Mouse (Mus musculus) midbrain, embryonic 12.5 days (tissue): Measurements from ENCODE around the gene Cpd. TPM values are rescaled to one million over a fixed set of nuclear protein-coding genes. Genes with fewer than 3 reads are reported as not detected.
"Not testable (repeated sequence)": the region's sequence is repeated elsewhere in the genome, so short reads cannot be mapped to it uniquely, and the experiment has no call there.

Experiments used
- ATAC-seq: fragments of 200-750 bp; cut with Nextera tagmentation; 2 replicates; pipeline ENCODE4 v1.8.0; 2017; ENCODE audit warnings: low read depth, moderate TSS enrichment, moderate library complexity; ENCODE audit not compliant: low FRiP score
- H3K27ac ChIP-seq: fragments of 300-500 bp; sonication (generic); replicated peaks from 2 replicates; pipeline ENCODE4 v1.5.1; 2016; ENCODE audit warnings: mild to moderate bottlenecking
- H3K27me3 ChIP-seq: fragments of 300-500 bp; sonication (generic); 2 replicates; pipeline ENCODE4 v1.6.1; 2016; ENCODE audit warnings: mild to moderate bottlenecking
- H3K36me3 ChIP-seq: fragments of 300-500 bp; sonication (generic); 2 replicates; pipeline ENCODE4 v1.6.1; 2016
- H3K4me1 ChIP-seq: fragments of 300-500 bp; sonication (generic); 2 replicates; pipeline ENCODE4 v1.6.1; 2016
- H3K4me2 ChIP-seq: fragments of 300-500 bp; sonication (generic); replicated peaks from 2 replicates; pipeline ENCODE4 v1.6.1; 2016; ENCODE audit warnings: mild to moderate bottlenecking, moderate library complexity
- H3K4me3 ChIP-seq: fragments of 300-500 bp; sonication (generic); 2 replicates; pipeline ENCODE4 v1.5.1; 2016; ENCODE audit warnings: mild to moderate bottlenecking
- H3K9ac ChIP-seq: fragments of 300-500 bp; sonication (generic); replicated peaks from 2 replicates; pipeline ENCODE4 v1.6.1; 2016; ENCODE audit warnings: mild to moderate bottlenecking, moderate library complexity
- H3K9me3 ChIP-seq: fragments of 300-500 bp; sonication (generic); 2 replicates; pipeline ENCODE4 v1.6.1; 2016; ENCODE audit warnings: mild to moderate bottlenecking
- WGBS: fragments of 180-500 bp; shearing (Covaris S2); methylation state at CpG from one replicate; pipeline ENCODE4 v1.1.7; 2016; 5-methylcytosine and 5-hydroxymethylcytosine counted together
- polyA plus RNA-seq: library from polyadenylated mRNA; unstranded; fragments of >200 nt; fragmentation: Nextera tagmentation; extraction: Ambion mirVana; gene quantifications from 2 replicates; pipeline ENCODE4 v1.2.1, GENCODE M21; 2016

Cpd gene
- polyA plus RNA-seq, 1 experiment from 2014 or later, result 13.7 TPM

DNA sequence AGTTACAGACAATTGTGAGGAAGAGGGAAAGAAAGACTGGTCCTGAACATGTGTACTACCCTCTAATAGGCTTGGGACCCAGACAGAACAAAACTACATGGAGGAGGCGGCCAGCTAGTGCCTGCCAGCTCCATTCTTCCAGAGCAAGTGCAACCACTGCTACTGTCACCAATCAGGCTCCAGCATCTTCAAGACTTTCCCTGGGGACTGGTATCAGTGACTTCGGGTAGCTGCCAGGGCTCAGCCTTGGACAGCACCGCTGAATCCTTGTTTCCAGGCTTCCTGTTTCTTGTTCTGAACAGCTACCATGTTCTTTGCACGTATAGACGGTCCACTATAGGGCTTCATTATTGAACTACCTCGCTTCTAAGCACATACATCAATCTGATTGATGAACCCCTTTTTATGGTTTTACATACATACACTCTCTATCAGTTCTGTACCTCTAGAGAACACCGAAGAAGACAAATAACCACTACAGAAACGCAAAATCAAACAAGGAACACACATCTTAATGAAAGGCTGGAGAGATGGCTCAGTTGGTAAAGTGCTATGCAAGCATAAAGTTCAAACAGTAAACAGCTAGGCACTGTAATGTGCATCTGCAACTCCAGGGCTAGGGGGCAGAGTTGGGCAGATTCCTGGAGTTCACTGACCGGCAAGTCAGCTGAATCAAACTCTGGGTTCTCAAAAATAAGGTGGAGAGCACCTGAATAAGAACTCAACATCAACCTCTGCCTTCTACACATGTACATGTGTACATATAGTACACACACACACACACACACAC, 35.9 kb downstream of the Cpd start:
- ATAC-seq, result no peak
- WGBS, result 89% methylated on average over 9 of the region's 9 CpGs
- no peak overlapping the region for H3K4me2 ChIP-seq
- H3K9ac ChIP-seq, result no peak overlapping the region
- H3K4me3 ChIP-seq, result no peak overlapping the region
- H3K36me3 ChIP-seq, result peaks cover 23% of the 10 kb centered on the region; the same call in 1 of the 2 replicates
- H3K27ac ChIP-seq, result no peak overlapping the region
- H3K9me3 ChIP-seq, result no peaks in the 10 kb centered on the region
- H3K4me1 ChIP-seq, result no peaks in the 10 kb centered on the region
- H3K27me3 ChIP-seq, result no peaks in the 10 kb centered on the region

DNA sequence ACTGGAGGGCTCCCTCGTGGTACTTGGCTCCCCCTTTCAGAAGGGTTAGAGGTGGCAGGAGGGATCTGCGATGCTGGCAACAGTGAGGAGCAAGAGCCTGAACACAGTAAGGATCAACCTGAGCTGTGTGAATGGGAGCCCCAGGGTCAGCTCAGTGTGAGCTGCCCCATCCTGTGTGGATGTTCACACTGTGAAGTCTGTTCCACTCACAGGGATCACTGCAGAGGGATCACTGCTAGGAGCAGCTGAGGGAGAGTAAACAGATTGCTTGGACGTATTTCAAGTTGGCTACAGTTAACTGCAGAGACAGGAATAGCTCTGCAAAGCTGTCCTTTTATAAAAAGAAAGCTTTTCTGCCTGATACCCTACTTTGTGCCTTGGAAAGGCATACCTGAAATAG, 37.4 kb downstream of the Cpd start:
- H3K36me3 ChIP-seq, result peaks cover 31% of the 10 kb centered on the region; the same call in 1 of the 2 replicates

DNA sequence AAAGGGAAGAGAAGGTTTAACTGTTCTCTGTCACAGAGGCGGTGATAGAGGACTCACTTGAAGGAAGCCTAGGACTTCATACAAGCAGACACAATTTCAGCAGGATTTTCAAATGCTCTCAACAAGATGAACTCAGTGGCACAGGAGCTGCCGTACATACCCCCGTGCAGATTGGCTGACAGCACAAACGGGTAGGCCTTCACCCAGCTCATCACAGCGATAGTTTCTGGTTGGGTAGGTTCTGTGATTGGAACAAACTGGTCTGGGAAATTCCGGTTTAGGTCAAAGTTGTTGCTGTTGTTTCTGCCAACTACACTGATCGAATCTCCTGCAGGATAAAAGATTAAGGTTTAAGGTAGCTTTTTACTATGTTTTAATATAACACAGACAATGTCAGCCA, 38.3 kb downstream of the Cpd start:
- Histone ChIP-seq H3K9me3 (no peaks in the 10 kb centered on the region), H3K27ac (no peak overlapping the region), H3K27me3 (no peaks in the 10 kb centered on the region), H3K4me3 (no peak overlapping the region), H3K4me2 (no peak overlapping the region), H3K9ac (no peak overlapping the region), H3K4me1 (no peaks in the 10 kb centered on the region), H3K36me3 (peaks cover 30% of the 10 kb centered on the region; the same call in 1 of the 2 replicates)
- WGBS, result 90% methylated on average over 7 of the region's 7 CpGs
- no peak for ATAC-seq

More for the DNA sequence above, 37.4 kb downstream of the Cpd start:
- Histone ChIP-seq H3K27me3 (no peaks in the 10 kb centered on the region), H3K9ac (no peak overlapping the region), H3K4me2 (no peak overlapping the region), H3K9me3 (no peaks in the 10 kb centered on the region), H3K4me3 (no peak overlapping the region), H3K4me1 (no peaks in the 10 kb centered on the region), H3K27ac (no peak overlapping the region)
- ATAC-seq, result no peak
- 75% methylated on average over 3 of the region's 3 CpGs for WGBS

GRCm38 (mm10) chr11:76807007-76807679, 39.7 kb downstream of the Cpd start:
- Histone ChIP-seq H3K27me3 (no peaks in the 10 kb centered on the region), H3K9me3 (no peaks in the 10 kb centered on the region), H3K9ac (no peak overlapping the region), H3K36me3 (peaks cover 37% of the 10 kb centered on the region; the same call in 1 of the 2 replicates), H3K27ac (no peak overlapping the region), H3K4me2 (no peak overlapping the region), H3K4me1 (no peaks in the 10 kb centered on the region), H3K4me3 (no peak overlapping the region)
- WGBS, result 91% methylated on average over 3 of the region's 3 CpGs
- ATAC-seq, result no peak

- no peak overlapping the region for H3K27ac ChIP-seq
- no peak overlapping the region for H3K4me2 ChIP-seq
- H3K9me3 ChIP-seq, result no peaks in the 10 kb centered on the region
- no peaks in the 10 kb centered on the region for H3K4me1 ChIP-seq
- H3K4me3 ChIP-seq, result no peak overlapping the region
- no peak overlapping the region for H3K9ac ChIP-seq
- H3K27me3 ChIP-seq, result no peaks in the 10 kb centered on the region
- no peak for ATAC-seq
- peaks cover 41% of the 10 kb centered on the region for H3K36me3 ChIP-seq
- 81% methylated on average over 4 of the region's 4 CpGs for WGBS
Measured at GRCm38 (mm10) chr11:76806026-76806425, 40.8 kb downstream of the Cpd start.

GRCm38 (mm10) chr11:76805072-76805471, 41.7 kb downstream of the Cpd start:
- not testable (repeated sequence) for H3K27ac ChIP-seq, H3K4me3 ChIP-seq, H3K9me3 ChIP-seq, H3K4me1 ChIP-seq, ATAC-seq, H3K4me2 ChIP-seq, H3K9ac ChIP-seq, H3K27me3 ChIP-seq
- 93% methylated on average over 4 of the region's 4 CpGs for WGBS
- H3K36me3 ChIP-seq, result peaks cover 41% of the 10 kb centered on the region

GRCm38 (mm10) chr11:76803266-76803665, 43.6 kb downstream of the Cpd start:
- Histone ChIP-seq H3K27me3 (no peaks in the 10 kb centered on the region), H3K4me2 (no peak overlapping the region), H3K9me3 (no peaks in the 10 kb centered on the region), H3K36me3 (peaks cover 42% of the 10 kb centered on the region), H3K9ac (no peak overlapping the region), H3K4me1 (no peaks in the 10 kb centered on the region), H3K27ac (no peak overlapping the region), H3K4me3 (no peak overlapping the region)
- 91% methylated on average over 3 of the region's 3 CpGs for WGBS
- no peak for ATAC-seq

DNA sequence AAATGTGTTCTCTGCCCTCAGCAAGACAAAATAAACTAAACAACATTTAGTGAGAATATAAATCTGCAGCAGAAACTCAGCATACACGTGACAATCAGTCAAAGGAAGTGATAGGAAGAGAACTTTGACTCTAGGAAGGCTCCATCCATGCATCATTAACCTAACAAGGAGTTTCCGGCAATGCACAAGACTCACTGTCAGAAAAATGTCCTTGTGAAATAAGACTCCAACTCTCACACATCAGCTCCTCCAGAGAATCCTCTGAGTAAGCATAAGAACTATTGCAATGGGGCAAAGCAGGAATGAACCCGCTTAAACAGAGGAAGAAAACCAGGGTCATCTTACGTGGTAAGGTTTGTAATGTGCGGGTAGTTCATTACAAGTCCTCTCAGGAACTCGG, 49.6 kb downstream of the Cpd start:
- Histone ChIP-seq H3K4me2 (no peak overlapping the region), H3K27ac (no peak overlapping the region), H3K9ac (no peak overlapping the region), H3K4me3 (no peak overlapping the region), H3K27me3 (no peaks in the 10 kb centered on the region), H3K9me3 (no peaks in the 10 kb centered on the region), H3K4me1 (no peaks in the 10 kb centered on the region), H3K36me3 (peaks cover 36% of the 10 kb centered on the region)
- WGBS, result 92% methylated on average over 6 of the region's 6 CpGs
- ATAC-seq, result no peak

DNA sequence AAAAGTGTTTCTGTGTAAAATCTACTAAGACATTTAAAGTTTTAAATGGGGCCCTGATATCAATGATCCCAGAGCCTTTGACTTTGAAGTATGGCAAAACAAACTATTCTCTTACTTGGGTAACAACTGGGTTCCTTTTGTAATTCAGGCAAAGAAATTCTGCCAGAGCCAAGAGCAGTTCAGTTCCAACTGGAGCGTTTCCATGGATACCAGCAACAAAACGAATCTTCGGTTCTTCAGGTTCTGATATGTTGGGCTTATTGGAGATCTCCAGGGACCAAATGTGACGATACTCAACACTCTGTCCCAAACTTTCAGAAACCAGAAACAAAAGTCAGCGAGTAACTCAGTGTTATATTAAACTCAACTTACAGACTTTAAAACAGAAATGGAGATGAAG, 51.5 kb downstream of the Cpd start:
- peaks cover 47% of the 10 kb centered on the region for H3K36me3 ChIP-seq

DNA sequence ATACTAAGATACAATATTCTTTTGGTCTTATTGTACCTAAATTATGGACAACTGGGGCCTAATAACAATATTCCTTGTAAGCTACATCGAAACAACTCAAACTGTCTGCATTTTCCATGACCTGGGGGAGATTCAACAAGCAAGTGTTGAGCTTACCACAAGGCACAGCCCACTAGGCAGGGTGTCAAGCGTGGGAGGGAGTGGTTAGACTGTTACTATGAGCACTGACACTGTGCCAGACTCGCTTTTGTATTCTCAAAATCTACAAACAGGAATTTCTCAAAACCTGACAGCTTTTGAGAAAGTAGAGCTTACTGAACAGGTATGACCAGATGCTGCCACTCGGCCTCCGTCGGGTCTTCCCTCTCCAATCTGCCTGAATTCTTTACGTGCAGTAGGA, 55.5 kb downstream of the Cpd start:
- Histone ChIP-seq H3K27ac (no peak overlapping the region), H3K9ac (no peak overlapping the region), H3K9me3 (no peaks in the 10 kb centered on the region), H3K4me2 (no peak overlapping the region), H3K4me1 (no peaks in the 10 kb centered on the region), H3K36me3 (peaks cover 33% of the 10 kb centered on the region), H3K4me3 (no peak overlapping the region), H3K27me3 (no peaks in the 10 kb centered on the region)
- WGBS, result 95% methylated on average over 7 of the region's 7 CpGs
- no peak for ATAC-seq

More for the DNA sequence above, 51.5 kb downstream of the Cpd start:
- Histone ChIP-seq H3K9ac (no peak overlapping the region), H3K27ac (no peak overlapping the region), H3K9me3 (no peaks in the 10 kb centered on the region), H3K4me2 (no peak overlapping the region), H3K4me3 (no peak overlapping the region), H3K27me3 (no peaks in the 10 kb centered on the region), H3K4me1 (no peaks in the 10 kb centered on the region)
- no peak for ATAC-seq
- 91% methylated on average over 5 of the region's 5 CpGs for WGBS

GRCm38 (mm10) chr11:76789252-76789651, 57.6 kb downstream of the Cpd start:
- H3K4me3 ChIP-seq, result no peak overlapping the region
- peaks cover 42% of the 10 kb centered on the region for H3K36me3 ChIP-seq
- H3K9me3 ChIP-seq, result no peaks in the 10 kb centered on the region
- no peak overlapping the region for H3K4me2 ChIP-seq
- H3K27ac ChIP-seq, result no peak overlapping the region
- WGBS, result 93% methylated on average over 1 of the region's 1 CpGs
- no peaks in the 10 kb centered on the region for H3K27me3 ChIP-seq
- no peaks in the 10 kb centered on the region for H3K4me1 ChIP-seq
- ATAC-seq, result no peak
- H3K9ac ChIP-seq, result no peak overlapping the region

GRCm38 (mm10) chr11:76775533-76775932, 71.3 kb downstream of the Cpd start:
- Histone ChIP-seq H3K36me3 (0 out of 2 replicates have a peak, but pooled peaks cover 4% of the 10 kb centered on the region), H3K27ac (no peak overlapping the region), H3K9ac (no peak overlapping the region), H3K4me2 (no peak overlapping the region), H3K4me1 (no peaks in the 10 kb centered on the region), H3K9me3 (no peaks in the 10 kb centered on the region), H3K27me3 (no peaks in the 10 kb centered on the region), H3K4me3 (no peak overlapping the region)
- ATAC-seq, result no peak
- WGBS, result 83% methylated on average over 8 of the region's 8 CpGs
